ENCODE assay signal across 10 mouse cellular contexts in genomic region chr1:53977806-53978513, GRCm38 (mm10).
A peak's percentile ranks its signal among the peaks of the same experiment; 100 is the strongest.
DNase-seq lines count a peak whose midpoint lies in the region; ATAC-seq lines count a peak whose summit lies in the region.
"Had no signal": no experiment of that assay in that cellular context is flagged by ENCODE, and none has a peak within 500 bp of the region (broad histone marks: within the 10 kb centered on the region; RNA-seq: fewer than 3 reads in every experiment).

No protein-coding gene starts in this region.

- no peak overlapping the region for H3K4me2 ChIP-seq in hindbrain, embryonic 12.5 days (replicated peaks)
- H3K4me2 ChIP-seq in forebrain, embryonic 14.5 days (ENCODE audit: low read length): no peak overlapping the region

- no peaks in the 10 kb centered on the region for H3K36me3 ChIP-seq in hindbrain, embryonic 12.5 days
- no peaks in the 10 kb centered on the region for H3K36me3 ChIP-seq in forebrain, embryonic 14.5 days (ENCODE audit: control insufficient read depth, insufficient read depth, low read length)

- 80% methylated on average over 8 of the region's 8 CpGs for WGBS in hindbrain, embryonic 12.5 days
- WGBS in forebrain, embryonic 14.5 days: 85% methylated on average over 8 of the region's 8 CpGs

- no peaks in the 10 kb centered on the region for H3K4me1 ChIP-seq in hindbrain, embryonic 12.5 days
- no peaks in the 10 kb centered on the region for H3K4me1 ChIP-seq in forebrain, embryonic 14.5 days (ENCODE audit: control insufficient read depth, insufficient read depth, low read length)

- intact Hi-C loops in left cerebral cortex, postnatal 4 days (cut with DNase I): no loop called here

- no peaks in the 10 kb centered on the region for H3K27me3 ChIP-seq in hindbrain, embryonic 12.5 days
- H3K27me3 ChIP-seq in forebrain, embryonic 14.5 days (replicated peaks; ENCODE audit: control insufficient read depth, insufficient read depth, low read length): no peaks in the 10 kb centered on the region

- H3K4me3 ChIP-seq in hindbrain, embryonic 12.5 days: no peak overlapping the region
- no peak overlapping the region for H3K4me3 ChIP-seq in forebrain, embryonic 14.5 days (ENCODE audit: low read depth, low read length)

- H3K9ac ChIP-seq in hindbrain, embryonic 12.5 days: no peak overlapping the region
- no peak overlapping the region for H3K9ac ChIP-seq in forebrain, embryonic 14.5 days (ENCODE audit: low read length)
- H3K9ac ChIP-seq: liver, embryonic 14.5 days had no signal

- peak; percentile 18 for DNase-seq in left cerebral cortex, postnatal 4 days
- no peak for DNase-seq in left cerebral cortex, adult 8-10 months (ENCODE audit: low spot score in 2 of 2)
- peak; percentile 80 for DNase-seq in cerebellum, postnatal 14 days
- peak; percentile 12 to 37 for DNase-seq in lung, postnatal 4 days
- no peak for DNase-seq in urinary bladder, postnatal 4 days (ENCODE audit: low spot score in 2 of 2)
- DNase-seq in forebrain, embryonic 14.5 days (ENCODE audit: low spot score): no peak
- DNase-seq in adrenal gland, postnatal 14 days: no peak
- DNase-seq: right cerebral cortex, postnatal 14 days had no signal

- no peak for ATAC-seq in hindbrain, embryonic 12.5 days (ENCODE audit: low FRiP score)
- ATAC-seq in forebrain, embryonic 14.5 days: no peak

- no peaks in the 10 kb centered on the region for H3K9me3 ChIP-seq in hindbrain, embryonic 12.5 days (replicated peaks)
- H3K9me3 ChIP-seq in forebrain, embryonic 14.5 days (replicated peaks; ENCODE audit: control insufficient read depth, low read length): no peaks in the 10 kb centered on the region

- peak overlapping the region; percentile 48; the same call in 1 of the 2 replicates for H3K27ac ChIP-seq in hindbrain, embryonic 12.5 days
- no peak overlapping the region for H3K27ac ChIP-seq in forebrain, embryonic 14.5 days (ENCODE audit: low read depth, low read length)
- H3K27ac ChIP-seq: liver, embryonic 14.5 days had no signal

Comparison
In these comparisons a context has a peak if more than half of its experiments do, and no peak if none do; other contexts are left out.
1. DNase-seq: peak in left cerebral cortex, postnatal 4 days (single experiment), cerebellum, postnatal 14 days (2 of 2) and lung, postnatal 4 days (2 of 2); none in left cerebral cortex, adult 8-10 months (0 of 2), urinary bladder, postnatal 4 days (0 of 2), forebrain, embryonic 14.5 days (single experiment) and adrenal gland, postnatal 14 days (single experiment).